Comparison of ENCODE assay signal across 1 mouse cellular context in genomic region chr7:29155196-29155837, GRCm38 (mm10).
TF ChIP-seq lines count a peak whose summit lies in the region.

No protein-coding gene starts in this region.

TF ChIP-seq in MEL, 35 proteins besides CTCF, POLR2A, EP300 and RAD21 (continued from another document):
- TF ChIP-seq ZKSCAN1 (IDR thresholded peaks at IDR 0.05; ENCODE audit: low read depth, low read length) (no peak), HCFC1 (IDR thresholded peaks at IDR 0.05; ENCODE audit: low read depth, low read length) (0 out of 2 replicates have a peak, but pooled peaks have one; percentile 35), USF2 (IDR thresholded peaks at IDR 0.05; ENCODE audit: borderline replicate concordance in 1 of 2, insufficient read depth in 1 of 2, low read depth in 1 of 2, low read length in 2 of 2) (no peak), NRF1 (IDR thresholded peaks at IDR 0.05; ENCODE audit: insufficient read depth, low read depth, low read length, poor library complexity, severe bottlenecking) (0 out of 2 replicates have a peak, but pooled peaks have one; percentile 32), MXI1 (IDR thresholded peaks at IDR 0.05; ENCODE audit: low read depth, low read length) (no peak), TBP (IDR thresholded peaks at IDR 0.05; ENCODE audit: low read depth, low read length) (no peak), UBTF (IDR thresholded peaks at IDR 0.05; ENCODE audit: borderline replicate concordance, insufficient read depth, low read depth, low read length) (no peak), NELFE (IDR thresholded peaks at IDR 0.05; ENCODE audit: low read depth, low read length) (peak; percentile 61), MAFK (IDR thresholded peaks at IDR 0.05; ENCODE audit: borderline replicate concordance, low read depth, low read length) (no peak), MAZ (IDR thresholded peaks at IDR 0.05; ENCODE audit: low read depth, low read length) (no peak), ELF1 (IDR thresholded peaks at IDR 0.05; ENCODE audit: low read depth, low read length) (0 out of 2 replicates have a peak, but pooled peaks have one; percentile 15), GATA1 (IDR thresholded peaks at IDR 0.05; ENCODE audit: low read depth, low read length) (no peak)
